Mouse (Mus musculus) colon, adult 2 months (tissue): Measurements from ENCODE around the gene Gm13178. TPM values are rescaled to one million over a fixed set of nuclear protein-coding genes. Genes with fewer than 3 reads are reported as not detected.

Experiments
- polyA plus RNA-seq: library from polyadenylated mRNA; depleted of rRNA; stranded (reverse); fragments of >200 nt; gene quantifications from 2 replicates; pipeline ENCODE4 v1.2.3, GENCODE M21; 2012; rRNA removed

Gene Gm13178
- not detected in 2 replicates for polyA plus RNA-seq

DNA sequence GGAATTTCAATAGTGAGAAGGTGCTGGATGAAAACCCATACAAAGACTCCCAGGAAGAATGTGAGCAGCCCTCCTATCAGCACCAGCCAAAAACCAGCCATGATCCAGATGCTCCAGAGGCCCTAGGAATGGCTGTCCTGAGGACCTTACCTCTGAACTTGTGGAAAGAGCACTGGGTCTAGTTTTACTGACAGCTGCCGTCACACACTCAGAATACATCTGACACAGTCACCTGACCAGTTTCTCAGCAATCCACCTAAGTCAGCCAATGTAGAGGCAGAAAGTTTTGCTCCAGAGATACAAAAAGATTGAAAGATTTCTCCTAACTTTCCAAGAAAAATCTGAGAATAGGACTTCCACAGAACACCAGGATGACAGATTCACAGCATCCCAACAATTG lies at the start of gene Gm13178:
Gene Gm13178, minus strand, starts transcription at position 101 of the 400 bp plus-strand sequence.

DNA sequence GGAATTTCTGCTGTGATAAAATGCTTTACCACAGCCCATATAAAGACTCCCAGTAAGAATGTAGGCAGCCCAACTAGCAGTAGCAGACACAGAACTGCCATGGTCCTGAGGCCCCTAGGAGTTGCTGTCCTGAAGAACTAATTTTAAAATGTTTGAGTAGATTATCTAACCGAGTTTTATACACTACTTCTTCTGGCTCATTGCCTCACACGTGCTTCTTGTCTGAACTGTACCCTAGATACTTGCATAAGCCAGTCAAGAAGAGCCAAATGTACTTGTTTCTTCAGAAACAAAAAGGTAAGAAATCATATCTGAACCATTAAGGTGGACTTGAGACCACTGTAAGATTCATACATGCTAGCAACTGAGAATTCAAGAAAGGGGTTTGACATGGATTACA lies 34.9 kb downstream of the Gm13178 start, which contains the start of gene Gm436:
Gene Gm436, minus strand, starts transcription at position 101 of the 400 bp plus-strand sequence.

Other genes with a start within 250 kb of the Gm13178 start
- gene 9430007A20Rik, start 201.6 kb downstream of the Gm13178 start, polyA plus RNA-seq, result not detected in 2 replicates
- gene Gm13124, start 156.3 kb downstream of the Gm13178 start, polyA plus RNA-seq, result not detected in 2 replicates
- gene Aadacl4, start 107.7 kb downstream of the Gm13178 start, polyA plus RNA-seq, result not detected in 2 replicates
- not detected in 2 replicates for gene Gm436, start 35.0 kb downstream of the Gm13178 start, polyA plus RNA-seq
- not detected in 2 replicates for gene Gm438, start 65.2 kb upstream of the Gm13178 start, polyA plus RNA-seq
- gene Dhrs3, start 171.4 kb upstream of the Gm13178 start, polyA plus RNA-seq, result 59.8 and 79.8 TPM in 2 replicates